Mouse (Mus musculus) ES-E14 (cell line): ENCODE measurements around the gene Pus7l.

Source experiments
- CHD2 ChIP-seq: IDR thresholded peaks from 2 replicates; pipeline ENCODE4 v1.6.1; 2014; ENCODE audit warnings: mild to moderate bottlenecking, low read depth, low read length, inconsistent platforms
- HCFC1 ChIP-seq: IDR thresholded peaks from 2 replicates; pipeline ENCODE4 v1.6.1; 2012; ENCODE audit warnings: low read length, inconsistent platforms, borderline replicate concordance; ENCODE audit not compliant: insufficient read depth
- ZC3H11A ChIP-seq: IDR thresholded peaks from 2 replicates; pipeline ENCODE4 v1.6.1; 2012; ENCODE audit warnings: low read depth, mild to moderate bottlenecking, inconsistent platforms, low read length, borderline replicate concordance
- ZNF384 ChIP-seq: IDR thresholded peaks from 2 replicates; pipeline ENCODE4 v1.6.1; 2012; ENCODE audit warnings: low read depth, low read length, inconsistent platforms

GRCm38 (mm10) chr15:94477287-94477686 is 66.1 kb downstream of the Pus7l start:
- TF ChIP-seq ZC3H11A (no peak), CHD2 (no peak), HCFC1 (no peak), ZNF384 (no peak)
